Mouse (Mus musculus) hindlimb bud, embryonic 11.5 days (tissue): ENCODE data around the gene Zc3h18.

Source experiments
- DNase-seq: peaks from one replicate; pipeline ENCODE4 v3.0.0-alpha.2; 2012; ENCODE audit warnings: low read depth, low spot score; ENCODE audit errors: extremely low spot score

The Zc3h18 gene

DNA sequence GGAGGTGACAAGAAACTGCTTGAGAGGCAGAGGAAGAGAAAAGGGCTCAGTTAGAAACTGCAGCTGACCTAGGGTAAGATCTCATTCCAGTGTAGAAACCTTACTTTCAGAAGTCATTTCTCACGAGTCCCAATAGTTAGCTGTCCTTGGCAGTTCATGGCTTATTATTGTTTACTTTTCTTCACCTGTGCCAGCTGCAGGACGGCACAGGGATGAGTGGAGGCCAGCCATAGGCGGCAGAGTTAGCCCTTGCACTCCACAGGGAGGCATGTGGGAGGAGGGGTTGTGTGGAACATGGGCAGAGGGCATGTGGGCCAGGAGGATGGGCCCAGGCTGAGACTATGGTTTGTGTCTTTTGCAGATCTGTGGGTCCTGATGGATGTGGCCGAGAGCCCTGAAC is 6.6 kb downstream of the Zc3h18 start:
- no peak for DNase-seq

DNA sequence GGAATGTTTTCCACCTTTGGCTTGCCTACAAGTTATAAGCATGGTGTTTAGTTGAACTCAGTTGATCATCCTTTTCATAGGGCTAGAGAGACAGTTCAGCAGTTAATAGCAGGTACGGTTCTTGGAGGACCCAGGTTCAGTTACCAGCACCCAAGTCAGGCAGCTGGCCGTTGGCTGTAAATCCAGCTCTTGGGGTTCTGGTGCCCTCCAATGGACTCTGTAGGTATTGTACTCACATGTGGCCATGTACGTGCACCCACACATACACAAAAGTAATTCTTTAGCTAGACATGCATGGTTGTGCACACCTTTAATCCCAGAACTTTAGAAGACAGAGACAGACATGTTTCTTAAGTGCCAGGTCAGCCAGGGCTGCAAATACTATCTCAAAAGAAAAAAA is 12.9 kb downstream of the Zc3h18 start:
- DNase-seq, result no peak

- DNase-seq, result no peak
Observed at GRCm38 (mm10) chr8:122390758-122391157, 14.3 kb downstream of the Zc3h18 start.

DNA sequence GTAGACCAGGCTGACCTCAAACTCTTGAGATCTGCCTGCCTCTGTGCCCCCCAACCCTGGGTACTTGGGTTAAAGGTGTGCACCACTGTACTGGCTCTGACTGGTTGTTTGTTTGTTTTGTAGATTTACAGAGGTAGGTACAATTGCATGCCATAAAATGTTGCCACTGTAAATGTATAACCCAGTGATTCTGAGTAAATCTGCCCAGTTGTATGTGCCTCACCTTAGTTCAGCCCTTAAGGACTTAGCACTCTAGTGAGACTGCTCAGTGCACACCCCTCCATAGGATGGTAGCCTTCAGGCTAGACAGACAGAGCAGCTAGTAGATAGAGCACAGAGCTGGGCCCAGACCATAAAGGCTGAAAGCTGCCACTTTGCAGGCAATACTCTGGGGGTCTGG is 17.3 kb downstream of the Zc3h18 start:
- DNase-seq, result no peak

DNA sequence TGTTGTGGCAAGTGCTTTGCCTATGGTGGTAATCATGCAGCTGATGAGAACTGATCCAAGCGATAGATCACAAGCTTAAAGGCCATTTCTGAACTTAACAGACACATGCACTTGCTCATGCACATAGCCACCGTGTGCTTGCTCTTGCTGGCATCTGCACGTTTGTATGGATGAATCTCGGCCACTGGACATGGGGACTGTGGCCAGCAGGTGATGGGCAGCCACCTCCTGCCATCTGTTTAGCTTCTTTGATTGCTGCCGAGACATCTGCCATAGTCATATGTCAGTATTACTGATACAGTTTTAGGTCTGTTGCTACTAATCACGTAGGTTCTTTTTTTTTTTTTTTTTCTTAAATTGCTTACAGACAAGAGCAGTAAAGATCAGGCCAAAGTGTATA is 18.9 kb downstream of the Zc3h18 start:
- no peak for DNase-seq

- no peak for DNase-seq
Observed at GRCm38 (mm10) chr8:122398186-122398585, 21.8 kb downstream of the Zc3h18 start.

GRCm38 (mm10) chr8:122405146-122405805 is 28.9 kb downstream of the Zc3h18 start:
- no peak for DNase-seq

DNA sequence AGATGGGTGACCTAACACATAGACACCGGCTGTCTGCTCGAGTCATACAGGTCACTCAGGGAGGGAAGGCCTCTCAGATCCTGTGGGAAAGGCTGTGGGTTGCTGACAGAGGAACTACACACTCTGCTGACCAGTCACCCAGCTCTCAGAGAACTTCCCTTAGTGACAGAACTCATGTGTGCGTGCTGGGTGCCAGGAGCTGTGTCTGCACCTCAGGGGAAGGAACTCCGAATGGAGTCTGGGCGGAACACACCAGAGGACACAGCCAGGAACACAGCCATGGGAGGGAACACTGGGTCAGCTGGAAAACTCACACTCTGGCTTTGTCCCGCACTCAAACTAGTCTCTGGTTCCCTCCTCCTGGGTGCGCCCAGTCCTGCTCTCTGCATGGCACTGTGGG is 31.3 kb downstream of the Zc3h18 start:
- DNase-seq, result no peak

GRCm38 (mm10) chr8:122414311-122414710 is 37.9 kb downstream of the Zc3h18 start:
- DNase-seq, result no peak

GRCm38 (mm10) chr8:122415554-122415953 is 39.1 kb downstream of the Zc3h18 start:
- DNase-seq, result no peak

DNA sequence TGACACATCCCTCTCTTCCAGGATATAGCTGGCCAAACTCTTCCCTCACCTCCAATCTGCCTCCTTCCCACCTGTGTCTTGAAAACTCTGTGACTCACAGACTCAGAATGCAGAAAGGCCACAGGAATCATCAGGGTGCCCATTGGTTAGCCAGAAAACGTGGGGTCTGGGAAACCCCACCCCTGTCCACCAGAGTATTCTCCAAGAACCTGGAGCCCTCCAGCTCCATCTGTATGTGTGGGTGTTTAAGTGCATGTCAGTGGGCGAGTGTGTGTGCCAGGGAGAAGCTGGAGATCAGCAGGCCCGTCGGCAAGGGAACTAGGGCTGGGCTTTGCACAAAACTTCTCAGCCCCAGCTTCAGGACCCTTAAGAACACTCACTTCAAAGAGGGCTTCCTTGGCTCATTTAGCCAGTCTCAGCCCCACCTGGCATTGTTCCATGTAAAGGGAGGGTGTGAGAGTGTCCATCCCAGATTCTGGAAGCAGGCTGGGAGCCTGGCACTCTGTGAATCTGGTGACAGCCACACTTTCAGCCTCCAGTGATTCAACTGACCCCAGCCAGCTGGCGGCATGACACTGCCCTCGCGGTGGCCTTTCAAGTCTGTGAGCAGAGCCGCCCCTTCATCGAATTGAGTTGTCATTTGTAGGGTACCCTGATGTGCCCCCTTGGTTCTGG is 43.6 kb downstream of the Zc3h18 start:
- no peak for DNase-seq

DNA sequence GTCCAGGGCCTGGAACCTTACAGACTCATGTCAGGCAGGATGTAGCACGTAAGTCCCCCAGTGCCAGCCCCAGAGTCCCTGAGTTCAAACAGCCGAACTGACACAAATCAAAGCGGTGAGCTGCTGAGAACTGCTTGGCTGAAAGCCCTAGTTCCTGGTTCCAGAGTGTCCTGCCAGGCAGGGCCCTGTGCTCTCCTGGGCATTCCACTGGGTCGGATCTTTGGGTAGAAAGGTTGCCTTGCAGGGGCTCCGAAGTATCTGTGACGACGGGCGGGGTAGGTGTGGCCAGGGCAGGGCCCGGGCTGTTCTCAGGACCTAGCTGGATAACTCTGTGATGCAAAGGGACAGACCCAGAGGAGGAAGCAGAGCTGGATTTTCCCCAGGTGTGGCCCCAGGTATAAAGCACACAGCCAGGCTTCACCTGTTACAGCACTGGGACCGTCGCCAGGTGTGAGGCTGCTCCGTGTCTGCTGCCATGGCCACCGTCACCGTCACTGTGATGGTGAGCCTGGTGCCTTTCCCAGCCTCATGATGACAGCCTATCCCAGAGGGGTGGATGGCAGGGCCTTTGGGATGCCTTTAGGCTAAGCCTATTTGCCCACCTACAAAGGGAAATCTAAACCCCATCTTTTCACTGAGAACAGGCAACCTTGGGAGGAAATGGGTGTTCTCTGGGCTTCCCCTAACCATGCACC is 45.1 kb downstream of the Zc3h18 start, which contains the start of gene Il17c:
Gene Il17c, plus strand, starts transcription at position 645 of the 695 bp plus-strand sequence.
- no peak for DNase-seq

DNA sequence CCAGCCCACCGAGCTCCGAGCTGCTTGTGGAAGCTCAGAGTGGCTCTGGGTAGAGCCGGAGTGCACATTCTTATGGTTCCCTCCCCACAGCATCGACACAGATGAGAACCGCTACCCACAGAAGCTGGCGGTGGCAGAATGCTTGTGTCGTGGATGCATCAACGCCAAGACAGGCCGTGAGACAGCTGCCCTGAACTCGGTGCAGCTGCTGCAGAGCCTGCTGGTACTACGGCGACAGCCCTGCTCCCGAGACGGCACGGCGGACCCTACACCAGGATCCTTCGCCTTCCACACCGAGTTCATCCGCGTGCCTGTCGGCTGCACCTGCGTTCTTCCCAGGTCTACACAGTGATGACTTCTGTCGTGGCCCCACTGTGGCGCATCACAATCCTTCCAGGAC is 46.8 kb downstream of the Zc3h18 start:
- DNase-seq, result no peak

DNA sequence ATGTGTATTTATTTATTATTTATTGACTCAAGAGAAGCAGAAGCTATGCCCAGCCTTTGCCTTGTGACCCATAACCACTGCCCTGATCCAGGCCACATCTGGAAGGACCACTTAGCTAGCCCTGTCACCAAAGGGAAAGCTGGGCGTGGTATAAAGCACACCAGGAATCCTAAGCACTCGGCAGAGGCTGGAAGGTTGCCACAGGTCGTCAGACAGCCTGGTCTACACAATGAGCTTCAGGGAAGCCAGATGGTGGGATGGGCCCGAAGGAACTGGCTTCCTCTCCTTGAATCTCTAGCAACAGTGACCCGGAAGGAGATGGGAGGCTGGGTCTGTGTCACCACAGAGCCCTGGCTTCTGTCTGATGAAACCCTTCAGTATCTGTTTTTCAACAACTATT is 47.2 kb downstream of the Zc3h18 start:
- DNase-seq, result no peak

DNA sequence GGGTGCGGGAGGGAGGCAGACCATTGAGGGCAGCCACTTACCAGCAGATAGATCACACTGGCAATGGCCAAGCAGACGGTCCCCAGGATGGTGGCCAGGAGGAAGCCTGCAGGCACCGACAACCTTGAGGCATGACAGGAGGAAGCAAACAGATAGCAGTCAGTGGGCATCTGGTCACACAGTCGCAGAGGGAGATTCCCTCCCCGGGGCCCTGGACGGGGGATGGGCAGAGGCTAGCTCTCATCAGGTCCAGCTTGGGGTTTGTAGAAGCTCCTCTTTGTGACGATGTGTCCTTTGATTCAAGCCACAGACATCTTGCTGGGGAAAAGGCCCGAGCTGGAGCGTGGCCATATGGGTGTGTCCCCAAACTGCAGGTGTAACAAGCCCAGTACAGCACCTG is 49.7 kb downstream of the Zc3h18 start:
- DNase-seq, result no peak

DNA sequence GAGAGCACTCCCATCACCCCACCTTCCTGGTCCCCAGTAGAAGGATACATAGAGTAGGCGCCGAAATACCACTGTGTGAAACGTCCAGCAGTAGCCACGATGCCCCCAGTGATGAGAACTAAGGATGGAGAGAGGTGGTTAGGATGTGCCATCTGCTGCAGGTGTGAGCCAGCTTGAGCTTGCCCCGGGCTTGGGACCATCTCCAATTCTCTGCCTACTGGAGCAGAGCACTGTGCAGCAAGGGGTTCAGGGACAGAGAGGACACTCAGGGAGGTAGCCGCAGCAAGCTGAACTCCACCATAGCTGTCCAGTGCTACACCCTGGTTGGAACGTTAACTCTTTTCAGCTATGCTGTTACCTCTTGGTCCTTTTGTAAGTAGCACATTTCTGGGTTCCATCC is 51.2 kb downstream of the Zc3h18 start:
- DNase-seq, result no peak

- no peak for DNase-seq
Observed at GRCm38 (mm10) chr8:122428163-122428562, 51.8 kb downstream of the Zc3h18 start.

DNA sequence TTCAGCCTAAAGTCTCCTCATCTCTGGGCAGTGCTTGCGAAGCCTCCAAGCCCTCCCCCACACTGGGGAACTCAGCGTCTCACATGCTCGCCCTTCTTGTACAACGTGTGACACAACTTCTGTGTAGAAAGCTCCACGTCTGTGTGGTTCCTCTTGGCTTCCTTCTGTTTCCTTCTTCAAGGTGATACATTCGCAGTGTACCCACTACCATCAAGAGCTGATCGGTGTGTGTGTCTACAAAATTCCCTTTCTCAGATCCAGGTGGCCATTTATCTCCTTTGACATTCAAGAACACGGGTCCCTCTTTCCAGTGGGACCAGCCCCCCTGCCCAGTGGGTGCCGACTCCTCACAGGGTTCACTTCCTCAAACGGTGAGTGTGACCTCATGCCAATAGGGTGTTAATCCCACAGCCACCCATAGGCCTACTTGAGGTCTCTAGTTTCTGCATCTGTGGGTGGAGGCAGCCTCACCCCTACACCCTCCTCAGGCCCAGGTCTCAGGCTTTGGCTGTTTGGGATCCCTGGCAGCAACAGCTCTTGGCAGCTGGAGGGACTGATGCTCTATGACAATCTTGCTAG is 53.7 kb downstream of the Zc3h18 start:
- DNase-seq, result no peak

DNA sequence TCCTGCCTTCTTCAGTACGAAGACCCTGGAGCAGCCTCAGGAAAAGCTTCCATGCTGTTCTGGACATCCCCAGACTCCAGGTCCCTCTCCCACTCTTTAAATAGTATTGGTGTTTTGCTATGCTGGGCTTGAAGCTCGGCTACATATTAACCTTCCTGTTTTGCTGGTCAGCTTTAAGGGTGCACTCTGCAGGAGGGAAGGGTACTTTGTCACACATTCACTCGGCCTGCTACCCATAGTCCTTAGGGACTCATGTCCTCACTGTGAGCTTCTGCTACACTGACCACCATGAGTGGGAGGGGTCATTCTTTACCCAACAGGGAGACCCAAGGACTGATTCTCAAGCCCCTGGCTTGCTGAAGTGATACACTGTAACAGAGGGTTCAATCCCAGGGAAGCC is 54.2 kb downstream of the Zc3h18 start:
- no peak for DNase-seq

GRCm38 (mm10) chr8:122431694-122432442 is 55.5 kb downstream of the Zc3h18 start:
- DNase-seq, result no peak
